Mouse (Mus musculus): ENCODE data around the gene Gm4907.
"Not testable (repeated sequence)": the region's sequence is repeated elsewhere in the genome, so short reads cannot be mapped to it uniquely, and the experiment has no call there.

Gene Gm4907

GRCm38 (mm10) chrX:23882253-23882652, at the start of gene Gm4907:
TSS of gene Gm4907 (plus strand) at chrX:23882553.
- in situ Hi-C loops (cut with MboI, MseI) = not testable (repeated sequence)

- in situ Hi-C loops (cut with MboI, MseI) = not testable (repeated sequence)
These were observed 48.6 kb upstream of the Gm4907 start for GRCm38 (mm10) chrX:23833784-23834183.

- in situ Hi-C loops (cut with MboI, MseI) = no loop called here
These were observed 41.4 kb upstream of the Gm4907 start for GRCm38 (mm10) chrX:23840921-23841320.

GRCm38 (mm10) chrX:23954161-23954560, 71.8 kb downstream of the Gm4907 start:
- in situ Hi-C loops (cut with MboI, MseI) = no loop called here

All from T-helper 2 cell (primary cell).